Mouse (Mus musculus): ENCODE measurements around the gene Abhd2. TPM values are rescaled to one million over a fixed set of nuclear protein-coding genes. Genes with fewer than 3 reads are reported as not detected.

Gene Abhd2
- polyA plus RNA-seq, 1 experiment from 2014 or later = 21.5 TPM

GRCm38 (mm10) chr7:79348816-79349215, 75.8 kb downstream of the Abhd2 start:
- H3K4me2 ChIP-seq = no peak overlapping the region
- TF ChIP-seq CTCF (IDR thresholded peaks at IDR 0.05; ENCODE audit: low read depth) = no peak
- no peak overlapping the region for H3K27ac ChIP-seq (ENCODE audit: low read depth)
- 78% methylated on average over 8 of the region's 8 CpGs for WGBS
- no peak overlapping the region for H3K9ac ChIP-seq
- peaks cover 41% of the 10 kb centered on the region for H3K36me3 ChIP-seq (ENCODE audit: insufficient read depth)
- H3K4me3 ChIP-seq (ENCODE audit: low read depth, low read length) = no peak overlapping the region
- no peaks in the 10 kb centered on the region for H3K27me3 ChIP-seq (ENCODE audit: insufficient read depth, low read length)
- ATAC-seq (ENCODE audit: insufficient read depth) = no peak
- H3K4me1 ChIP-seq (ENCODE audit: insufficient read depth) = no peaks in the 10 kb centered on the region
- no peaks in the 10 kb centered on the region for H3K9me3 ChIP-seq (ENCODE audit: low read depth, low read length)
- no peak for DNase-seq

DNA sequence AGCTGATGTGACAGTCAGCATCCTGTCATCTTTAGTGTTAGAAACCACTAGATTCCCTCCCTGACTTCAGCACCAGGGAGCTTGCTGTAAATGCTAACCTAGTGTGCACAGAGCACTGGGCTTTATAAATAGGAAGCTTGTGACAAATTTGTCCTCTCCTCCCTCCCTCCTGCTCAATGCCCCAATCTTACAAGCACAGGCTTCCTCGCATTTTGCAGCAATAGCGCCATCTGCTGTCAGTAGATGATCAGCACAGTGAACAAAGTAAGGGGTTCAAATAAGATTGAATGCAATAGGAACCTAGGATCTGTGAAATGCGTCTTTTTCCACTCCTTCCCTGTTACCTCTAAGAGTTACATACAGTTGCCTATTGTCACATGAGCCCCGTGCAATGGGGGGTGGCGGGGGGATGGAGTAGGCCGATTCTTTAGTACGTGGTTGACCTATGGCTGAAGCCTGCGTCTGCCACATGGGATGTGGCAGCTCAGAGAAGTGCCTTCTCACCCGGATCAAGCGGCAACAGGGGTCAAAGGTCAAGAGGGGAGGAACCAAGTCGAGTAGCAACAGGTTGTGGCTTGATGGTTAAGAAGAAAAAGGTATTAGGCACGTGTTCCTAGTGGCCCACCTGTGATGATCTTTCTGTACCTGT, 76.9 kb downstream of the Abhd2 start:
- Histone ChIP-seq H3K4me1 (ENCODE audit: insufficient read depth) (no peaks in the 10 kb centered on the region), H3K4me2 (no peak overlapping the region), H3K27me3 (ENCODE audit: insufficient read depth, low read length) (no peaks in the 10 kb centered on the region), H3K9me3 (ENCODE audit: low read depth, low read length) (no peaks in the 10 kb centered on the region), H3K36me3 (ENCODE audit: insufficient read depth) (peaks cover 42% of the 10 kb centered on the region), H3K4me3 (ENCODE audit: low read depth, low read length) (no peak overlapping the region), H3K9ac (no peak overlapping the region), H3K27ac (ENCODE audit: low read depth) (no peak overlapping the region)
- peak; percentile 94 for TF ChIP-seq CTCF (IDR thresholded peaks at IDR 0.05; ENCODE audit: low read depth)
- DNase-seq (peak; percentile 94), ATAC-seq (ENCODE audit: insufficient read depth) (peak; percentile 51; the same call in 1 of the 2 replicates)
- 36% methylated on average over 12 of the region's 12 CpGs for WGBS

- peak; percentile 63 for DNase-seq
- no peak overlapping the region for H3K4me2 ChIP-seq
- peak; percentile 54 for ATAC-seq (ENCODE audit: insufficient read depth)
- no peaks in the 10 kb centered on the region for H3K9me3 ChIP-seq (ENCODE audit: low read depth, low read length)
- no peaks in the 10 kb centered on the region for H3K27me3 ChIP-seq (ENCODE audit: insufficient read depth, low read length)
- peaks cover 60% of the 10 kb centered on the region for H3K36me3 ChIP-seq (ENCODE audit: insufficient read depth)
- 37% methylated on average over 15 of the region's 15 CpGs for WGBS
- TF ChIP-seq CTCF (IDR thresholded peaks at IDR 0.05; ENCODE audit: low read depth) = no peak
- H3K9ac ChIP-seq = no peak overlapping the region
- no peak overlapping the region for H3K27ac ChIP-seq (ENCODE audit: low read depth)
- no peaks in the 10 kb centered on the region for H3K4me1 ChIP-seq (ENCODE audit: insufficient read depth)
- H3K4me3 ChIP-seq (ENCODE audit: low read depth, low read length) = no peak overlapping the region
These were observed 85.6 kb downstream of the Abhd2 start for GRCm38 (mm10) chr7:79358350-79359182.

DNA sequence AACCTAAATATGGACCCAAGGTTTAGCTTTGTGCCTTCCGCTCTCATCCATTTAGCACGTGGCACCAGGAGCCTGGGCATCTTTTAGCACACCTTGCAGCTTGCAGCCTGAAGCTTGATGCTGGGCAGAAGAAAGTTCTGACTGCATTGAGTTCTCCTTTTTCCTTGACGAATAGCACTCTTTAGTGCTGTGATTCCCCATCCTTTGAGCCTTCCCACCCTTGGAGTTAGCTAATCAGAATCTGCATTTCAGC, 86.1 kb downstream of the Abhd2 start:
- Histone ChIP-seq H3K4me1 (ENCODE audit: insufficient read depth) (no peaks in the 10 kb centered on the region), H3K27me3 (ENCODE audit: insufficient read depth, low read length) (no peaks in the 10 kb centered on the region), H3K36me3 (ENCODE audit: insufficient read depth) (peaks cover 55% of the 10 kb centered on the region), H3K9me3 (ENCODE audit: low read depth, low read length) (no peaks in the 10 kb centered on the region), H3K9ac (no peak overlapping the region), H3K27ac (ENCODE audit: low read depth) (no peak overlapping the region), H3K4me2 (no peak overlapping the region), H3K4me3 (ENCODE audit: low read depth, low read length) (no peak overlapping the region)
- DNase-seq (no peak), ATAC-seq (ENCODE audit: insufficient read depth) (no peak)
- TF ChIP-seq CTCF (IDR thresholded peaks at IDR 0.05; ENCODE audit: low read depth) = no peak
- WGBS = 76% methylated on average over 3 of the region's 3 CpGs

- Histone ChIP-seq H3K27ac (ENCODE audit: low read depth) (no peak overlapping the region), H3K9ac (no peak overlapping the region), H3K27me3 (ENCODE audit: insufficient read depth, low read length) (no peaks in the 10 kb centered on the region), H3K4me2 (no peak overlapping the region), H3K4me1 (ENCODE audit: insufficient read depth) (no peaks in the 10 kb centered on the region), H3K36me3 (ENCODE audit: insufficient read depth) (peaks cover 49% of the 10 kb centered on the region), H3K4me3 (ENCODE audit: low read depth, low read length) (no peak overlapping the region), H3K9me3 (ENCODE audit: low read depth, low read length) (no peaks in the 10 kb centered on the region)
- ATAC-seq (ENCODE audit: insufficient read depth) = no peak
- DNase-seq = no peak
- no peak for TF ChIP-seq CTCF (IDR thresholded peaks at IDR 0.05; ENCODE audit: low read depth)
- 62% methylated on average over 11 of the region's 11 CpGs for WGBS
These were observed 87.1 kb downstream of the Abhd2 start for GRCm38 (mm10) chr7:79360056-79360455.

GRCm38 (mm10) chr7:79362208-79362607, 89.2 kb downstream of the Abhd2 start:
- Histone ChIP-seq H3K27ac (ENCODE audit: low read depth) (peak overlapping the region; percentile 42; the same call in 1 of the 2 replicates), H3K27me3 (ENCODE audit: insufficient read depth, low read length) (no peaks in the 10 kb centered on the region), H3K4me2 (no peak overlapping the region), H3K4me3 (ENCODE audit: low read depth, low read length) (no peak overlapping the region), H3K9ac (no peak overlapping the region), H3K9me3 (ENCODE audit: low read depth, low read length) (no peaks in the 10 kb centered on the region), H3K36me3 (ENCODE audit: insufficient read depth) (peaks cover 30% of the 10 kb centered on the region), H3K4me1 (ENCODE audit: insufficient read depth) (no peaks in the 10 kb centered on the region)
- DNase-seq (no peak), ATAC-seq (ENCODE audit: insufficient read depth) (no peak)
- 75% methylated on average over 8 of the region's 8 CpGs for WGBS
- TF ChIP-seq CTCF (IDR thresholded peaks at IDR 0.05; ENCODE audit: low read depth) = no peak

DNA sequence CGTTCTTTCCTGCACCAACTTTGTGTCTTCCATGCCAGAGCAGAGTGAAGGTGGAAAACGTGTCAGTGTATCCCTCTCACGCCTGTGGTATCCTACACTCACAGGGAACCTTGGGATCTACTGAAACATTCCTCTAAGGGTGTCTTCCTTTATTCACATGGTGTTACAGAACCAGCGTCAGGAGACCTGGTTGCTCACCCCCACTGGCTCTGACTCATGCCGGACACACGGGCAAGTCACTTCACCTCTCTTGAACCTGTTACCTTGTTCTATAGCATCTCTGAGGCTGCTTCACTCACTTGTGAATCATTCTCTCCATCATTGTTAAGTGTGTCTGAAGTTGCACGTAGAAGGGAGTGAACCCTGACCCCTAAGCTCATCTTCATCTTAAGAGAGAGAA, 89.8 kb downstream of the Abhd2 start:
- no peak for DNase-seq
- Histone ChIP-seq H3K36me3 (ENCODE audit: insufficient read depth) (peaks cover 26% of the 10 kb centered on the region), H3K4me1 (ENCODE audit: insufficient read depth) (no peaks in the 10 kb centered on the region), H3K4me3 (ENCODE audit: low read depth, low read length) (no peak overlapping the region), H3K27me3 (ENCODE audit: insufficient read depth, low read length) (no peaks in the 10 kb centered on the region), H3K4me2 (no peak overlapping the region), H3K27ac (ENCODE audit: low read depth) (no peak overlapping the region), H3K9ac (no peak overlapping the region), H3K9me3 (ENCODE audit: low read depth, low read length) (no peaks in the 10 kb centered on the region)
- no peak for TF ChIP-seq CTCF (IDR thresholded peaks at IDR 0.05; ENCODE audit: low read depth)
- WGBS = 72% methylated on average over 7 of the region's 7 CpGs
- no peak for ATAC-seq (ENCODE audit: insufficient read depth)
